Mouse (Mus musculus): Measurements from ENCODE around the gene Psme1.

GRCm38 (mm10) chr14:55567496-55567895 is 10.4 kb upstream of the Psme1 start:
- no peak for TF ChIP-seq POLR2A (IDR thresholded peaks at IDR 0.05; ENCODE audit: insufficient read depth, low read depth, low read length)
- TF ChIP-seq CTCF (IDR thresholded peaks at IDR 0.05) = no peak
- no peak for TF ChIP-seq EP300 (IDR thresholded peaks at IDR 0.05; ENCODE audit: insufficient read depth, low read depth, low read length)
